17 mouse cellular contexts compared by ENCODE assay signal in the genomic region with DNA sequence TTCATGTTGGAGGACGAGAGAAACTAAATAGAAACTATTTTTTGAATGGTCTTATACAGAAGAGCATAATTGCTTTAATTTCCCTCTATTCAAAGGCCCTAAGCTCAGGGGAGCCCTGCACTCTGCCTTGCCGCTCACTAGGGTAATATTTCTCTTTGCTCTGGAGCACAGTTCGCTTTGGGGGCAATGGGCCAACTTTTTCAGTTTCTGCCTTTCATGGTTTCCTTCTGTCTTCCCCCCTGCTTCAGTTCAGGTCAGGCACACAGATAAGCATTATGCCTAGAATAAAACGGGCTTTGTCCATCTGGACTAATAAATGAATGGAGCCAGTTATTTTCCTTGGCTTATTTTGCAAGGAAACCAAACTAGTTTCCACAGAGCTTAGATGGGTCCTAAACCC. TPM values are rescaled to one million over a fixed set of nuclear protein-coding genes. Genes with fewer than 3 reads are reported as not detected.
DNase-seq lines count a peak whose midpoint lies in the region; ATAC-seq lines count a peak whose summit lies in the region.
"Had no signal": no experiment of that assay in that cellular context is flagged by ENCODE, and none has a peak within 500 bp of the region (broad histone marks: within the 10 kb centered on the region; RNA-seq: fewer than 3 reads in every experiment).

No protein-coding gene starts in this region.

- no peaks in the 10 kb centered on the region for H3K27me3 ChIP-seq in embryonic facial prominence, embryonic 14.5 days (replicated peaks; ENCODE audit: control insufficient read depth, insufficient read depth, low read length)
- H3K27me3 ChIP-seq in embryonic facial prominence, embryonic 10.5 days (replicated peaks; ENCODE audit: low read depth, poor library complexity, severe bottlenecking), result no peaks in the 10 kb centered on the region
- no peaks in the 10 kb centered on the region for H3K27me3 ChIP-seq in neural tube, embryonic 14.5 days (ENCODE audit: control insufficient read depth, insufficient read depth, low read length)
- H3K27me3 ChIP-seq: hindbrain, embryonic 15.5 days; lung, embryonic 15.5 days; midbrain, embryonic 15.5 days; stomach, embryonic 15.5 days had no signal

- peak; percentile 71 for DNase-seq in embryonic facial prominence, embryonic 14.5 days (ENCODE audit: low spot score)
- DNase-seq in embryonic facial prominence, embryonic 10.5 days (ENCODE audit: low spot score), result no peak
- peak; percentile 16 for DNase-seq in kidney, adult 11 months
- no peak for DNase-seq in kidney, adult 18-20 months
- peak; percentile 55 to 62 for DNase-seq in right cerebral cortex, postnatal 10 days (ENCODE audit: low spot score in 2 of 2)
- no peak for DNase-seq in right cerebral cortex, postnatal 4 days
- no peak for DNase-seq in retina, embryonic 14.5 days (ENCODE audit: low spot score)
- DNase-seq: adrenal gland, adult 2 months; B cell, adult 2 months; cerebellum, adult 9-10 months; heart, adult 18-20 months; retina, postnatal 1 day had no signal

- no peak overlapping the region for H3K4me2 ChIP-seq in embryonic facial prominence, embryonic 14.5 days (ENCODE audit: low read depth, low read length)
- no peak overlapping the region for H3K4me2 ChIP-seq in neural tube, embryonic 14.5 days (ENCODE audit: low read depth, low read length)
- H3K4me2 ChIP-seq: hindbrain, embryonic 15.5 days; lung, embryonic 15.5 days; midbrain, embryonic 15.5 days; stomach, embryonic 15.5 days had no signal

- H3K4me3 ChIP-seq in embryonic facial prominence, embryonic 14.5 days (ENCODE audit: low read depth, low read length), result no peak overlapping the region
- no peak overlapping the region for H3K4me3 ChIP-seq in embryonic facial prominence, embryonic 10.5 days
- H3K4me3 ChIP-seq in neural tube, embryonic 14.5 days (ENCODE audit: low read depth, low read length), result no peak overlapping the region
- H3K4me3 ChIP-seq: hindbrain, embryonic 15.5 days; lung, embryonic 15.5 days; midbrain, embryonic 15.5 days; stomach, embryonic 15.5 days had no signal

- no peak overlapping the region for H3K27ac ChIP-seq in embryonic facial prominence, embryonic 14.5 days (replicated peaks; ENCODE audit: low read depth, low read length)
- no peak overlapping the region for H3K27ac ChIP-seq in embryonic facial prominence, embryonic 10.5 days (replicated peaks)
- no peak overlapping the region for H3K27ac ChIP-seq in neural tube, embryonic 14.5 days (ENCODE audit: low read depth, low read length)
- H3K27ac ChIP-seq: hindbrain, embryonic 15.5 days; lung, embryonic 15.5 days; midbrain, embryonic 15.5 days; stomach, embryonic 15.5 days had no signal

- no peaks in the 10 kb centered on the region for H3K9me3 ChIP-seq in embryonic facial prominence, embryonic 14.5 days (ENCODE audit: control insufficient read depth, low read length)
- no peaks in the 10 kb centered on the region for H3K9me3 ChIP-seq in embryonic facial prominence, embryonic 10.5 days
- no peaks in the 10 kb centered on the region for H3K9me3 ChIP-seq in neural tube, embryonic 14.5 days (ENCODE audit: control insufficient read depth, low read length)
- H3K9me3 ChIP-seq: hindbrain, embryonic 15.5 days; lung, embryonic 15.5 days; midbrain, embryonic 15.5 days; stomach, embryonic 15.5 days had no signal

- no peak overlapping the region for H3K9ac ChIP-seq in embryonic facial prominence, embryonic 14.5 days (ENCODE audit: low read depth, low read length)
- no peak overlapping the region for H3K9ac ChIP-seq in neural tube, embryonic 14.5 days (replicated peaks; ENCODE audit: low read depth, low read length)
- H3K9ac ChIP-seq: hindbrain, embryonic 15.5 days; lung, embryonic 15.5 days; midbrain, embryonic 15.5 days; stomach, embryonic 15.5 days had no signal

- ATAC-seq in embryonic facial prominence, embryonic 14.5 days (ENCODE audit: low read depth), result 0 out of 2 replicates have a peak, but pooled peaks have one; percentile 26
- peak; percentile 51; the same call in 1 of the 2 replicates for ATAC-seq in neural tube, embryonic 14.5 days (ENCODE audit: low read depth)
- ATAC-seq: midbrain, embryonic 15.5 days had no signal

- WGBS in embryonic facial prominence, embryonic 14.5 days, result 44% methylated on average over 4 of the region's 4 CpGs
- WGBS in embryonic facial prominence, embryonic 10.5 days, result 49% methylated on average over 4 of the region's 4 CpGs
- WGBS in neural tube, embryonic 14.5 days, result 26% methylated on average over 4 of the region's 4 CpGs

- no peaks in the 10 kb centered on the region for H3K4me1 ChIP-seq in embryonic facial prominence, embryonic 14.5 days (ENCODE audit: control insufficient read depth, insufficient read depth, low read length)
- H3K4me1 ChIP-seq in embryonic facial prominence, embryonic 10.5 days, result 0 out of 2 replicates have a peak, but pooled peaks cover 6% of the 10 kb centered on the region
- no peaks in the 10 kb centered on the region for H3K4me1 ChIP-seq in neural tube, embryonic 14.5 days (ENCODE audit: control insufficient read depth, insufficient read depth, low read length)
- H3K4me1 ChIP-seq: hindbrain, embryonic 15.5 days; midbrain, embryonic 15.5 days; stomach, embryonic 15.5 days had no signal

- H3K36me3 ChIP-seq in embryonic facial prominence, embryonic 14.5 days (ENCODE audit: control insufficient read depth, insufficient read depth, low read length), result no peaks in the 10 kb centered on the region
- H3K36me3 ChIP-seq in embryonic facial prominence, embryonic 10.5 days (replicated peaks), result no peaks in the 10 kb centered on the region
- no peaks in the 10 kb centered on the region for H3K36me3 ChIP-seq in neural tube, embryonic 14.5 days (ENCODE audit: control insufficient read depth, insufficient read depth, low read length)
- H3K36me3 ChIP-seq: hindbrain, embryonic 15.5 days; lung, embryonic 15.5 days; midbrain, embryonic 15.5 days; stomach, embryonic 15.5 days had no signal

RNA-seq across cellular contexts. Expression of a gene that starts 21.7 kb away (rescaled TPM):
- polyA plus RNA-seq in embryonic facial prominence, embryonic 14.5 days (2014; fragmentation: Nextera tagmentation; extraction: Ambion mirVana), result 3.9 and 5.1 TPM in 2 replicates
- polyA plus RNA-seq in embryonic facial prominence, embryonic 10.5 days (2016; fragmentation: Nextera tagmentation; extraction: Ambion mirVana), result 1.8 and 2.2 TPM in 2 replicates
- 1.2 and 1.3 TPM in 2 replicates for polyA plus RNA-seq in neural tube, embryonic 14.5 days (2014; fragmentation: Nextera tagmentation; extraction: Ambion mirVana)

Comparison
In these comparisons a context has a peak if more than half of its experiments do, and no peak if none do; other contexts are left out.
1. DNase-seq: peak in embryonic facial prominence, embryonic 14.5 days (single experiment), kidney, adult 11 months (single experiment) and right cerebral cortex, postnatal 10 days (2 of 2); none in embryonic facial prominence, embryonic 10.5 days (single experiment), kidney, adult 18-20 months (single experiment), right cerebral cortex, postnatal 4 days (single experiment) and retina, embryonic 14.5 days (single experiment).